Mouse (Mus musculus): Measurements from ENCODE around the gene Sun1. TPM values are rescaled to one million over a fixed set of nuclear protein-coding genes. Genes with fewer than 3 reads are reported as not detected.
A peak's percentile ranks its signal among the peaks of the same experiment; 100 is the strongest.

The Sun1 gene
- total RNA-seq, 2 experiments from 2014 or later, result 115 to 136 TPM

GRCm38 (mm10) chr5:139241022-139241761, 40.8 kb downstream of the Sun1 start:
- no peak for DNase-seq (ENCODE audit: low spot score in 2 of 2)
- intact Hi-C loops (cut with DNase I), result no loop called here

GRCm38 (mm10) chr5:139243384-139243783, 42.9 kb downstream of the Sun1 start:
- no peak for DNase-seq (ENCODE audit: low spot score in 2 of 2)
- intact Hi-C loops (cut with DNase I), result no loop called here

GRCm38 (mm10) chr5:139247767-139248166, 47.3 kb downstream of the Sun1 start:
- intact Hi-C loops (cut with DNase I), result no loop called here
- DNase-seq (ENCODE audit: low spot score in 2 of 2), result no peak

- intact Hi-C loops (cut with DNase I), result no loop called here
Observed at GRCm38 (mm10) chr5:139248846-139249245, 48.4 kb downstream of the Sun1 start.

GRCm38 (mm10) chr5:139251279-139251678, 50.8 kb downstream of the Sun1 start:
- intact Hi-C loops (cut with DNase I), result no loop called here
- no peak for DNase-seq (ENCODE audit: low spot score in 2 of 2)

More at GRCm38 (mm10) chr5:139248846-139249245, 48.4 kb downstream of the Sun1 start:
- no peak for DNase-seq (ENCODE audit: low spot score in 2 of 2)

- intact Hi-C loops (cut with DNase I), result loop anchor here (1.0 to 2.0 kb wide), 2 partner anchors 51 to 73 kb away; partner anchors contain the start of genes Adap1 and Sun1
- DNase-seq (ENCODE audit: low spot score in 2 of 2), result no peak
Observed at GRCm38 (mm10) chr5:139251736-139252080, 51.3 kb downstream of the Sun1 start.

GRCm38 (mm10) chr5:139252081-139252909, 51.9 kb downstream of the Sun1 start, which contains the start of gene Get4:
Get4 (plus strand) TSS chr5:139252324.
- peak; percentile 99 for DNase-seq (ENCODE audit: low spot score in 2 of 2)
- intact Hi-C loops (cut with DNase I), result loop anchor here (1.0 to 2.0 kb wide), 2 partner anchors 52 to 73 kb away; partner anchors contain the start of genes Adap1 and Sun1

GRCm38 (mm10) chr5:139252910-139253245, 52.4 kb downstream of the Sun1 start:
- DNase-seq (ENCODE audit: low spot score in 2 of 2), result no peak
- intact Hi-C loops (cut with DNase I), result loop anchor here (1.0 to 2.0 kb wide), 2 partner anchors 53 to 72 kb away; partner anchors contain the start of genes Adap1 and Sun1

GRCm38 (mm10) chr5:139253301-139253741, 52.9 kb downstream of the Sun1 start:
- peak in 1 of 2 experiments; percentile 48 for DNase-seq (ENCODE audit: low spot score in 2 of 2)
- intact Hi-C loops (cut with DNase I), result loop anchor here (2.0 kb wide), 1 partner anchor 71 kb away; the partner anchor contains the start of gene Adap1

GRCm38 (mm10) chr5:139254938-139255337, 54.5 kb downstream of the Sun1 start:
- no peak for DNase-seq (ENCODE audit: low spot score in 2 of 2)
- intact Hi-C loops (cut with DNase I), result no loop called here

- intact Hi-C loops (cut with DNase I), result no loop called here
- DNase-seq (ENCODE audit: low spot score in 2 of 2), result no peak
Observed at GRCm38 (mm10) chr5:139255777-139256176, 55.3 kb downstream of the Sun1 start.

GRCm38 (mm10) chr5:139256211-139256765, 55.9 kb downstream of the Sun1 start:
- no peak for DNase-seq (ENCODE audit: low spot score in 2 of 2)
- intact Hi-C loops (cut with DNase I), result no loop called here

- DNase-seq (ENCODE audit: low spot score in 2 of 2), result no peak
- intact Hi-C loops (cut with DNase I), result no loop called here
Observed at GRCm38 (mm10) chr5:139257265-139257664, 56.8 kb downstream of the Sun1 start.

GRCm38 (mm10) chr5:139257818-139258217, 57.4 kb downstream of the Sun1 start:
- intact Hi-C loops (cut with DNase I), result no loop called here
- no peak for DNase-seq (ENCODE audit: low spot score in 2 of 2)

- intact Hi-C loops (cut with DNase I), result no loop called here
- no peak for DNase-seq (ENCODE audit: low spot score in 2 of 2)
Observed at GRCm38 (mm10) chr5:139258371-139259035, 58.1 kb downstream of the Sun1 start.

- intact Hi-C loops (cut with DNase I), result no loop called here
- no peak for DNase-seq (ENCODE audit: low spot score in 2 of 2)
Observed at GRCm38 (mm10) chr5:139259853-139260252, 59.4 kb downstream of the Sun1 start.

- intact Hi-C loops (cut with DNase I), result no loop called here
- no peak for DNase-seq (ENCODE audit: low spot score in 2 of 2)
Observed at GRCm38 (mm10) chr5:139261403-139261802, 61.0 kb downstream of the Sun1 start.

GRCm38 (mm10) chr5:139267661-139268060, 67.2 kb downstream of the Sun1 start:
- no peak for DNase-seq (ENCODE audit: low spot score in 2 of 2)
- intact Hi-C loops (cut with DNase I), result no loop called here

GRCm38 (mm10) chr5:139270806-139271521, 70.5 kb downstream of the Sun1 start:
- intact Hi-C loops (cut with DNase I), result no loop called here
- no peak for DNase-seq (ENCODE audit: low spot score in 2 of 2)
